Mouse (Mus musculus) B cell, adult 67 days (primary cell): ENCODE measurements around the gene BC053393. TPM values are rescaled to one million over a fixed set of nuclear protein-coding genes. Genes with fewer than 3 reads are reported as not detected.

Experiments
- total RNA-seq, 2 experiments: library from RNA; stranded (reverse); gene quantifications; 4 replicates each; pipeline ENCODE4 v1.2.4; 2023

The BC053393 gene
- total RNA-seq: not detected

DNA sequence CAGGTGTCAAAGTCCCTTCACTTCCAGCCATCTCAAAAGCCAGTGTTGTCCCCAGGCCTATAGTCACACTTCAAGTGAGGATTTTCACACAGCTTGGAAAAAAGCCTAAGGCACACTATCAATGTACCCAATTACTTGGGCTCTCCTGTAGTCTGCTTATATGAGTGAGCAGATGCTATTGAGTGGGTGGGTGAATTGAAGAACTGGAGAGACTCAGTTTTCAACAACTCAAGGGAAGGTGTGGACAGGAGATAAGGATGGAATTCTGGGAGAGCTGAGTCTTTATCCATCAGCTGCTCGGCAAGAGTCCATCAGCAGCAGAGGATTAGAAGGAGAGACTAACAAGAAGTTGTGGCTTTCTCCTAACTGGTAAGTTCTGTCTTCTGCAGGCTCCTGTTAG, at the start of gene BC053393:
Gene BC053393, plus strand, starts transcription at position 210 of the 400 bp plus-strand sequence.

DNA sequence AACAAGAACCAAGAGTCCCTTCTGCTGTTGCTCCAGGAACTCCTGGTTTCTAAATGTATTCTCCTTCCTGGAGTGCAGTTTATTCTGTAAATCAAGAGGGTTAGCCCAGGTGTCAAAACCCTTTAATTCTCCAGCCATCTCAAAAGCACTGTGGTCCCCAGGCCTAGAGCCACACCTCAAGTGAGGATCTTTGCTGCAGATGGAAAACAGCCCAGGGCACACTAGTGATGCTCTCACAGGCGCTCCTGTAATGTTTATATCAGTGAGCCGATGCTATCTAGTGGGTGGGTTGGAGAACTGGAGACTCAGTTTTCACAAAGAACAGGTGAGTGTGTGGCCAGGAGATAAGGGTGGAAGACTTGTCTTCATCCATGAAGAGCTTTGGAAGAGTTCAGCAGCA, 47.4 kb upstream of the BC053393 start, which contains the start of gene Gm12169:
Gene Gm12169, plus strand, starts transcription at position 301 of the 400 bp plus-strand sequence.

DNA sequence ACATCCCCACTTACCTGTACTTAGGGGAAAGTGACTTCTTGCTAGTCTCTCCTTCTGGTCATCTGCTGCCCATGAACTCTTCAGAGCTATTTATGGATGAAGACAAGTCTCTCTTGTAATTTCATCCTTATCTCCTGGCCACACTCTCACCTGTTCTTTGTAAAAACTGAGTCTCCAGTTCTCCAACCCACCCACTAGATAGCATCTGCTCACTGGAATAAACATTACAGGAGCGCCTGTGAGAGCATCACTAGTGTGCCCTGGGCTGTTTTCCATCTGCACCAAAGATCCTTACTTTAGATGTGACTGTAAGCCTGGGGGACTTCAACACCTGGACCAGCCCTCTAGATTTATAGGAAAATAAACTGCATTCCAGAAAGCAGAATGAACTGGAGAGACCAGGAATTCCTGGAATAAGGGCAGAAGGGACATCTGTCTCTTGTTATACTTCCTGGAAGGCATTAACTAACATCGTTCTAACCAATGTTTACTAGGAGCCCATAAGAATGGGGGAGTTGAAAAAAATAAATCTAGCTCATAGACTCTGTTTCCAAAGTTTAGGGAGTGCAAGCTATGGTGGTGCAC, 58.0 kb downstream of the BC053393 start, which contains the start of gene Dppa1:
Gene Dppa1, minus strand, starts transcription at position 51 of the 585 bp plus-strand sequence.

Other genes starting within 250 kb of the BC053393 start
- gene Itk, start 182.0 kb upstream of the BC053393 start, total RNA-seq: 1 to 10 TPM; 1.1 to 2.4 TPM
- gene Fam71b, start 175.0 kb upstream of the BC053393 start, total RNA-seq: not detected
- 100 to 1,000 TPM in 1 of 2 experiments, 10 to 100 TPM in 1; 95.9 to 100 TPM for gene Med7, start 134.6 kb upstream of the BC053393 start, total RNA-seq
- under 1 TPM in 1 of 2 experiments, not detected in 1; 0.70 TPM for gene Havcr2, start 116.6 kb upstream of the BC053393 start, total RNA-seq
- gene Gm12169, start 47.3 kb upstream of the BC053393 start, total RNA-seq: not detected
- gene Dppa1, start 57.7 kb downstream of the BC053393 start, total RNA-seq: not detected
- gene Timd2, start 135.5 kb downstream of the BC053393 start, total RNA-seq: 1 to 10 TPM; 3.1 to 4.3 TPM
- gene Havcr1, start 163.5 kb downstream of the BC053393 start, total RNA-seq: 10 to 100 TPM; 11.7 to 16.0 TPM
- gene Timd4, start 239.3 kb downstream of the BC053393 start, total RNA-seq: under 1 TPM in 1 of 2 experiments, not detected in 1; 0.32 TPM